Mouse (Mus musculus) bone marrow macrophage, adult 2 months (primary cell): Measurements from ENCODE around the gene Birc2. TPM values are rescaled to one million over a fixed set of nuclear protein-coding genes. Genes with fewer than 3 reads are reported as not detected.
A peak's percentile ranks its signal among the peaks of the same experiment; 100 is the strongest.

Experiments
- H3K27ac ChIP-seq: 2 replicates; pipeline ENCODE4 v1.5.1; 2012; ENCODE audit warnings: low read depth, low read length; ENCODE audit not compliant: insufficient read depth
- H3K4me1 ChIP-seq: 2 replicates; pipeline ENCODE4 v1.6.1; 2012; ENCODE audit warnings: low read length; ENCODE audit not compliant: control insufficient read depth, insufficient read depth
- H3K4me3 ChIP-seq: 2 replicates; pipeline ENCODE4 v1.5.1; 2012; ENCODE audit warnings: mild to moderate bottlenecking, low read length, moderate library complexity; ENCODE audit not compliant: insufficient read depth
- CTCF ChIP-seq: IDR thresholded peaks from 2 replicates; pipeline ENCODE4 v1.5.1; 2012; ENCODE audit warnings: low read depth, mild to moderate bottlenecking, low read length, moderate library complexity
- POLR2A ChIP-seq: IDR thresholded peaks from 2 replicates; pipeline ENCODE4 v1.6.1; 2012; ENCODE audit warnings: mild to moderate bottlenecking, low read depth, low read length, borderline replicate concordance
- polyA plus RNA-seq: library from polyadenylated mRNA; stranded (reverse); fragments of >200 nt; gene quantifications from 2 replicates; pipeline ENCODE4 v1.2.4, GENCODE M21; 2012; ENCODE audit not compliant: missing spikeins, insufficient read depth, insufficient read length

Gene Birc2
- polyA plus RNA-seq, 1 experiment, result 24.9 TPM

- Histone ChIP-seq H3K27ac (peak overlapping the region; percentile 11; the same call in 1 of the 2 replicates), H3K4me3 (no peak overlapping the region), H3K4me1 (peaks cover 30% of the 10 kb centered on the region)
- no peak for TF ChIP-seq CTCF
- no peak for TF ChIP-seq POLR2A
These were observed 50.8 kb downstream of the Birc2 start for GRCm38 (mm10) chr9:7786086-7786485.

- H3K4me3 ChIP-seq, result peak overlapping the region; percentile 21
- H3K4me1 ChIP-seq, result peaks cover 30% of the 10 kb centered on the region
- TF ChIP-seq CTCF (no peak), POLR2A (no peak)
- H3K27ac ChIP-seq, result peak overlapping the region; percentile 57
These were observed 51.5 kb downstream of the Birc2 start for GRCm38 (mm10) chr9:7785396-7785795.

- Histone ChIP-seq H3K4me3 (no peak overlapping the region), H3K4me1 (peaks cover 29% of the 10 kb centered on the region), H3K27ac (no peak overlapping the region)
- TF ChIP-seq CTCF (no peak), POLR2A (no peak)
These were observed 52.2 kb downstream of the Birc2 start for GRCm38 (mm10) chr9:7784615-7785012.

GRCm38 (mm10) chr9:7783823-7784614, 52.8 kb downstream of the Birc2 start:
- Histone ChIP-seq H3K27ac (no peak overlapping the region), H3K4me3 (no peak overlapping the region), H3K4me1 (peaks cover 26% of the 10 kb centered on the region)
- TF ChIP-seq CTCF (no peak), POLR2A (no peak)

GRCm38 (mm10) chr9:7780250-7781150, 56.4 kb downstream of the Birc2 start:
- TF ChIP-seq POLR2A, result no peak
- TF ChIP-seq CTCF, result no peak
- Histone ChIP-seq H3K4me1 (peaks cover 22% of the 10 kb centered on the region), H3K4me3 (no peak overlapping the region), H3K27ac (no peak overlapping the region)

GRCm38 (mm10) chr9:7779786-7780185, 57.1 kb downstream of the Birc2 start:
- no peak overlapping the region for H3K4me3 ChIP-seq
- TF ChIP-seq CTCF, result no peak
- no peak for TF ChIP-seq POLR2A
- peaks cover 15% of the 10 kb centered on the region for H3K4me1 ChIP-seq
- H3K27ac ChIP-seq, result no peak overlapping the region

- Histone ChIP-seq H3K4me3 (no peak overlapping the region), H3K4me1 (peaks cover 16% of the 10 kb centered on the region)
These were observed 58.1 kb downstream of the Birc2 start for GRCm38 (mm10) chr9:7778771-7779170.

GRCm38 (mm10) chr9:7777652-7778051, 59.2 kb downstream of the Birc2 start:
- peaks cover 26% of the 10 kb centered on the region for H3K4me1 ChIP-seq
- no peak for TF ChIP-seq POLR2A
- TF ChIP-seq CTCF, result no peak
- H3K4me3 ChIP-seq, result no peak overlapping the region
- no peak overlapping the region for H3K27ac ChIP-seq

More at GRCm38 (mm10) chr9:7778771-7779170, 58.1 kb downstream of the Birc2 start:
- TF ChIP-seq POLR2A (no peak), CTCF (no peak)
- no peak overlapping the region for H3K27ac ChIP-seq

- Histone ChIP-seq H3K27ac (no peak overlapping the region), H3K4me3 (no peak overlapping the region), H3K4me1 (peaks cover 30% of the 10 kb centered on the region)
- TF ChIP-seq POLR2A (no peak), CTCF (no peak)
These were observed 59.9 kb downstream of the Birc2 start for GRCm38 (mm10) chr9:7776940-7777339.

GRCm38 (mm10) chr9:7775986-7776385, 60.9 kb downstream of the Birc2 start:
- Histone ChIP-seq H3K4me3 (no peak overlapping the region), H3K27ac (peak overlapping the region; percentile 50), H3K4me1 (peaks cover 31% of the 10 kb centered on the region)
- no peak for TF ChIP-seq CTCF
- TF ChIP-seq POLR2A, result no peak

GRCm38 (mm10) chr9:7775011-7775410, 61.9 kb downstream of the Birc2 start:
- Histone ChIP-seq H3K4me1 (peaks cover 31% of the 10 kb centered on the region), H3K4me3 (no peak overlapping the region), H3K27ac (peak overlapping the region; percentile 38; the same call in 1 of the 2 replicates)
- TF ChIP-seq POLR2A (no peak), CTCF (no peak)
